ENCODE assay signal across 10 mouse cellular contexts in the genomic region with DNA sequence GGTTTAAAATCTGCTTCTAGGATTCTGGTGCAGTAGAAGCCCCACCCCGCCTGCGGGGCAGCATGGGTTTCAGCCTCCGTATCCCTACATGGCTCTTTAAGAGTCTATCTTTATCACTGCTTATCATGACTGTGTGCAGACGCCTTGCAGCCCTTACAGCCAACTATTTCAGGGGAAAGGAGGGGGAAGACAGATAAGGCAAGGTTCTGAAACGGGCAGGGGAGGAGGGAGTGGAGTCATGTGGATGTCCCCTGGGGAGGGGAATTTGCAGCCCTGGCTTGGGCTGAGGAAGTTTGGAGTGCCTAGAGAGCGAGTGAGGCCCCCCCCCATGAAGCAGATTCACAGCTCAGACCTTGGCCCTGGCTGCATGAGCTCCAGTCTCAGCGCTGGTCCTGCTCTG. TPM values are rescaled to one million over a fixed set of nuclear protein-coding genes. Genes with fewer than 3 reads are reported as not detected.
DNase-seq lines count a peak whose midpoint lies in the region; ATAC-seq lines count a peak whose summit lies in the region.
"Had no signal": no experiment of that assay in that cellular context is flagged by ENCODE, and none has a peak within 500 bp of the region (broad histone marks: within the 10 kb centered on the region; RNA-seq: fewer than 3 reads in every experiment).

No protein-coding gene starts in this region.

- 40% methylated on average over 7 of the region's 7 CpGs for WGBS in kidney, embryonic 16.5 days
- WGBS in liver, embryonic 11.5 days, result 6% methylated on average over 7 of the region's 7 CpGs

- peaks cover 23% of the 10 kb centered on the region for H3K4me1 ChIP-seq in kidney, embryonic 16.5 days (ENCODE audit: insufficient read depth, low read length)
- peaks cover 32% of the 10 kb centered on the region for H3K4me1 ChIP-seq in liver, embryonic 11.5 days (replicated peaks; ENCODE audit: control insufficient read depth, insufficient read depth, low read length)

- no peaks in the 10 kb centered on the region for H3K36me3 ChIP-seq in kidney, embryonic 16.5 days (ENCODE audit: insufficient read depth, low read length)
- no peaks in the 10 kb centered on the region for H3K36me3 ChIP-seq in liver, embryonic 11.5 days (ENCODE audit: control insufficient read depth, insufficient read depth, low read length)
- H3K36me3 ChIP-seq: forebrain, embryonic 12.5 days had no signal

- no peaks in the 10 kb centered on the region for H3K27me3 ChIP-seq in kidney, embryonic 16.5 days (ENCODE audit: insufficient read depth, low read length)
- no peaks in the 10 kb centered on the region for H3K27me3 ChIP-seq in liver, embryonic 11.5 days (replicated peaks; ENCODE audit: control insufficient read depth, insufficient read depth, low read length)
- H3K27me3 ChIP-seq: forebrain, embryonic 12.5 days had no signal

- H3K27ac ChIP-seq in kidney, embryonic 16.5 days (ENCODE audit: low read length), result 0 out of 2 replicates have a peak overlapping the region, but pooled peaks have one; percentile 58
- no peak overlapping the region for H3K27ac ChIP-seq in liver, embryonic 11.5 days (ENCODE audit: low read depth, low read length)
- H3K27ac ChIP-seq: forebrain, embryonic 12.5 days had no signal

- peak; percentile 82 for ATAC-seq in kidney, embryonic 16.5 days (ENCODE audit: low FRiP score, low TSS enrichment)
- ATAC-seq in liver, embryonic 11.5 days (replicated peaks; ENCODE audit: low FRiP score), result peak; percentile 91

- H3K9ac ChIP-seq in kidney, embryonic 16.5 days (replicated peaks; ENCODE audit: low read length), result no peak overlapping the region; the same call in 1 of the 2 replicates
- no peak overlapping the region for H3K9ac ChIP-seq in liver, embryonic 11.5 days (ENCODE audit: low read depth, low read length)
- H3K9ac ChIP-seq: forebrain, embryonic 12.5 days had no signal

- no peaks in the 10 kb centered on the region for H3K9me3 ChIP-seq in kidney, embryonic 16.5 days (ENCODE audit: low read length)
- H3K9me3 ChIP-seq in liver, embryonic 11.5 days (ENCODE audit: control insufficient read depth, low read length), result no peaks in the 10 kb centered on the region
- H3K9me3 ChIP-seq: forebrain, embryonic 12.5 days had no signal

- H3K4me2 ChIP-seq in kidney, embryonic 16.5 days (replicated peaks; ENCODE audit: low read depth, low read length), result peak overlapping the region; percentile 15; the same call in 1 of the 2 replicates
- peak overlapping the region; percentile 52 for H3K4me2 ChIP-seq in liver, embryonic 11.5 days
- H3K4me2 ChIP-seq: forebrain, embryonic 12.5 days had no signal

- no peak for DNase-seq in kidney, postnatal 36 days
- DNase-seq in MEL-GATA-1-ER (ENCODE audit: extremely low read depth, low read depth), result peak; percentile 86
- DNase-seq in heart, adult 9 months (ENCODE audit: low spot score in 2 of 2), result peak; percentile 79
- DNase-seq in liver, embryonic 11.5 days (ENCODE audit: low spot score), result peak; percentile 62
- DNase-seq in cerebellum, postnatal 25 days, result no peak
- no peak for DNase-seq in cerebellum, adult 11-12 months
- DNase-seq in adrenal gland, postnatal 25 days, result no peak
- DNase-seq: cerebellum, adult 11 months had no signal

- no peak overlapping the region for H3K4me3 ChIP-seq in kidney, embryonic 16.5 days (ENCODE audit: low read length)
- H3K4me3 ChIP-seq in liver, embryonic 11.5 days (ENCODE audit: low read depth, low read length), result no peak overlapping the region
- H3K4me3 ChIP-seq: forebrain, embryonic 12.5 days had no signal

RNA-seq across cellular contexts. Expression of gene Prkce, which starts 18.0 kb away (rescaled TPM):
- 5.5 and 5.9 TPM in 2 replicates for polyA plus RNA-seq in kidney, embryonic 16.5 days (2015; fragmentation: Nextera tagmentation; extraction: Ambion mirVana)
- polyA plus RNA-seq in liver, embryonic 11.5 days (2014; fragmentation: Nextera tagmentation; extraction: Ambion mirVana), result 3.7 and 4.0 TPM in 2 replicates
- total RNA-seq in adrenal gland, postnatal 25 days (2021), result 22.8 and 25.8 TPM in 2 replicates

RNA-seq across cellular contexts. Expression of gene Srbd1, which starts 40.6 kb away (rescaled TPM):
- polyA plus RNA-seq in kidney, embryonic 16.5 days (2015; fragmentation: Nextera tagmentation; extraction: Ambion mirVana), result 21.0 and 22.3 TPM in 2 replicates
- 11.5 and 13.3 TPM in 2 replicates for polyA plus RNA-seq in liver, embryonic 11.5 days (2014; fragmentation: Nextera tagmentation; extraction: Ambion mirVana)
- total RNA-seq in adrenal gland, postnatal 25 days (2021), result 19.7 and 25.5 TPM in 2 replicates

Comparison
In these comparisons a context has a peak if more than half of its experiments do, and no peak if none do; other contexts are left out.
1. DNase-seq: peak in MEL-GATA-1-ER (single experiment), heart, adult 9 months (2 of 2) and liver, embryonic 11.5 days (single experiment); none in kidney, postnatal 36 days (0 of 2), cerebellum, postnatal 25 days (0 of 2), cerebellum, adult 11-12 months (single experiment) and adrenal gland, postnatal 25 days (single experiment).